Mouse (Mus musculus) telencephalon, adult 2 months (tissue): ENCODE results near the gene Farsa.
A peak's percentile ranks its signal among the peaks of the same experiment; 100 is the strongest.
"Not testable (repeated sequence)": the region's sequence is repeated elsewhere in the genome, so short reads cannot be mapped to it uniquely, and the experiment has no call there.

Experiments
- DNase-seq: peaks from one replicate; pipeline ENCODE4 v3.0.0-alpha.2; 2011; ENCODE audit warnings: low read depth, low spot score

Farsa gene

DNA sequence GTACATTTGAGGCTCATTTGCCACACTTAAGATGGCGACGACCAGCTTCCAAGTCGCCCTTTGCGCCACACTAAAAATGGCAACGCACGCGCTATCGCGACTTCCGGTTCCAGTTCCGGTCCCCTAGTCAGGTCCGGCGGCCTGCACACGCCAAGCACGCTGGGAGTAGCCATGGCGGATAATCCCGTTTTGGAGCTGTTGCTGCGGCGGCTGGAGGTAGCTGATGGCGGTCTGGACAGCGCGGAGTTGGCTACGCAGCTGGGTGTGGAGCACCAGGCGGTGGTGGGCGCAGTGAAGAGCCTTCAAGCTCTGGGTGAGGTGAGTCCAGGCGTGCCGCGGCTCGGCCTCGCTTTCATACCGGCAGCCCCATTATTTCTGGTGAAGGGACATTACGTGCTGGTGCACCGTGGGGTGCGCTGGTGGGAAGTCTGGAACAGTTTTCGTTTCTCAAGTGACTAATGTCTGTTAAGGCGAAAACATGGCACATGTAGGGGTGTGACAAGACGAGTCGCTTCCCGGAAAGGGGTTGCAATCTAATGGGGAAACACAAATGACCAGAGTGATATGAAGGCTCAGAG, at the start of gene Farsa:
Farsa (plus strand) TSS at position 126 of the 578 bp plus-strand sequence.
- DNase-seq: peak; percentile 96

DNA sequence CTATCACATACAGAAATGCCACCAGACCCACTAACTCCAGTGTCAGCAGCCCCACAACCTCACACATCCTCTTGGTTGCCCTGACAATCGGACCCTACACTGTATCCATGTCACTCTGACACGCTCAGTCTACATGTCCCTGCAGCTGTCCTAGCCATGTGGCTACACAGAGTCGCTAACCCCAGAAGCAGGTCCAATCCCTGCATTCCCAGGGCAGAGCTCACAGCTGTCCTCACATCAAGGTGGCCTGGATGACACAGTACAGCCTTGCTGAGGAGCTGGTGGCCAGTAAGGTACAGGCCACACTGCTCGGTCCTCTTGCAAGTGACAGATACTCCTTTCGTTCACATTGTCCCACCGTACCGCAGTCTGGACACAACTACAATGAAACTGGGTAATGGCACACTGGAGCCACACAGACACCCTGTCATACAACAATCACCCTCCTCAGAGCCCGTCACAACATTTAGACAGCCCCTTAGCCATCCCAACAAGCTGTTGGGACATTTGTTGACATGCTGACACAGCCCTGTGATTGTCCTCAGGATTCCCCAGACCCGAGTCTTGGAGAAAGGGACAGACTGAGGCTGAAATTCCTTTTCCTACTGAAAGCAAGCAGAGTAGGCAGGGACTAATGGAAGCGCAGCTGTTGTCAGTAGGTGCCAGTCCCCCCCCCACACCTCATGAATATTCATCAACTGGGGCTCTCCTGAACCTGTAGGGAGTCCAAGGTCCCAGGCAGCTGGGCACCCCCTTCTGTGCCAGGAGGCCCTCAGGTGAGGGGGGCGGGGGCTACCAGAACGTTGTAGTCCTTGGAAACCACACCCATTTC, 47.5 kb upstream of the Farsa start:
- no peak for DNase-seq

DNA sequence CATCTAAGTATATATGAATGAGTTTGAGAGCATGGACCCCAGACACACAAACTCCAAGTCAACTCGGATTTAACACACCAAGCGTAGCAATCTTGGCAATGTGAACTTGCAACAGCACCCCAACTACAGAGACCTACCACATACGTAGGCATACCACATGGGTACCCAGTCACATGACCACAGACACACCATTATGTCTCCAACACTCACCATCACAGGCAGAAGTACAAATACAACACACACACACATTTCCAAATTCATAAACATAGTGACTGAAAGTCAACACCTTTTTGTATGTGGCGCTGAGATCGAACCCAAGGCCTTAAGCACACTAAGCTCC, 46.9 kb upstream of the Farsa start:
- DNase-seq: no peak

- no peak for DNase-seq
These were observed 45.9 kb upstream of the Farsa start for GRCm38 (mm10) chr8:84810896-84811295.

- DNase-seq: no peak
These were observed 45.5 kb upstream of the Farsa start for GRCm38 (mm10) chr8:84811303-84811702.

DNA sequence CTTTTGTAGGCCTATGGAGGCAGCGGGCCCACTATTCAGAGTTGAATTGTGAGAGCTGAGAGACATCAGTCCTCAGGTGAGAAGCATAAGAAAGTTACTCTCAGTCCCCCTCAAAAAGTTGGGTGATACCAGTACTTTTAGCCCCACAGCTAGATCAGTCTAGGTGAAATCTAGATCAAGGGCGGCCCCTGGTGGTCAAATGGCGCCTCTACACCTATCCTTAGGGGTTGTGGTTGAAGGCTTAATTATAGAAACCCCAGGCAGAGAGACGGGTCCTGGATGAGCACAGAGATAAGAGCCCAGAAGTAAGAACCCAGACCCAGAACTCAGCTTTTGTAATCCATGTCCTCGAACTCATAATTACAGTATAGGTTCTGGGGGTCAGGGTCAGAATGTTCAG, 43.7 kb upstream of the Farsa start:
- DNase-seq: no peak

- DNase-seq: no peak
These were observed 43.0 kb upstream of the Farsa start for GRCm38 (mm10) chr8:84813830-84814229.

DNA sequence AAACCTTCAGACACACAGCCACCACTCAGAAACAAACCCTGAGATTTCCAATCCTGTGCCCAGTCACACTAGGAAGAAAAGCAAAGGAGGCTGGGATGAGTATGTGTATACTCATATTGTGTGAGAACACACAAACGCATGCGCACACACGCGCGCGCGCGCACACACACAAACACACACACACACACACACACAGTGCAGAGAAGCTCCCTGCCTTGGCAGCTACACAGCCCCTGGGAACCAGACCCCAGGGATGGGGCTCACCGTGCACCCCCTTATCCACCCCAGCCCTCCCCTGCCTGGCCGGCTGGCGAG, 42.6 kb upstream of the Farsa start:
- no peak for DNase-seq

DNA sequence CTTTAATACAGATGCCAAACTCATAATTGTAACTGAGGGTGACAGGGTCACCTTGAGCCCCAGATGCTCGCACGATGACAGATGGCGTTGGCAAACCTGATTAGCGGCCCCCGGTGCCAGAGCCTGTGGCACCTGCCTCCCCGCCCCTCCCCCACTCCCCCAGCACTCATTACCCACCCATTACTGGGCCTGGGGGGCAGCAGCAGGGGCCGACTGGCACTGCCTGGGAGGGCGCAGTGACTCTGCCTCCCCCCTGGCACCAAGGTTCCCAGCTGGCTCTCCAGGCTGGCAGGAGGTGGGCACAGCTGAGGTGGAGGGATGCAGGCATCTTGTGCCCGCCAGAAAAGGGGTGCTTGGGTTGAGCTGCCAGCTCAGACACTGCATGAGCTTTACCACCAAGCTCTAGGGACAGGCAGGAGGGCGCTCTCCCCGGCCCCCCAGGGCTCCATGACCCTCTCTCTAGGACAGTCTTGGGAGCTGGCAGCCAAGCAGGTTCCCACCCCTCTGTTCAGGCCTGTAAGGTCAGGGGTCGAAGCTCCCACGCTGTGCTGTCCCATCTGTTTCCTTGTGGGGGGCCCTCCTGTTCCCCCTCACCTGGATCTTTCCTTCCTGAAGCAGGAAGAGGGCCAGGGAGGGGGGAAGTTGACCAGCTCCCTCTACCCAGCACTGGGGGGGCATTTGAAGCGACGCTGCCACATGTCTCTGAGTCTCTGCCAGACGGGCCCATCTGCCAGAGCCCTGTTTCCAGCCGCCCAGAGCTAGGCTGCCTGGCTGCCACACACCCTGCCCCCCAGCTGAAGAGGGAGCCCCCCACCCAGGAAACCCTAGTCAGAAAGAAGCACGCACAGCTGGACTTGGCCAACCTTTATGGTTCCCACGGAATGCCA, 42.0 kb upstream of the Farsa start:
- no peak for DNase-seq

DNA sequence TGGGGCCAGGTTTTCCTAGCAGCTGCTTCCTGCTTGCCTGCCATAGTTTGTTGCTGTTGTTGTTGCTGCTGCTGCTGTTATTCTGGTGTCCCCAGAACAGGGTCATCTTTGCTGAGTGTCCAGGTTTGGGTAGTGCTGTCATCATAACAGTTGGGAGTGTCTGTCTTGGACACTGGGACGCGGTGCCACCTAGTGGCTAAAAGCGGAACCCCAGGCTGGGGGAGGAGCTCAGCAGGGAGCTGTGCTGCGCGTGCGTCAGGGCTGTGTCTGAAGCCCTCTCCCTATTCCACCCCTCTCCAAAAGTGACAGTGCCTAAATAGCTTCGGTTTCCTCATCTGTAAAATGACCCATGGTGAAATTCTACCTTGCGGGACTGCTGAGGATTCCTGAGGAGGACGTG, 41.2 kb upstream of the Farsa start:
- DNase-seq: no peak

- DNase-seq: no peak
These were observed 40.7 kb upstream of the Farsa start for GRCm38 (mm10) chr8:84816117-84816516.

- DNase-seq: no peak
These were observed 34.1 kb upstream of the Farsa start, which contains the start of gene Dand5 for GRCm38 (mm10) chr8:84822723-84823122. Gene Dand5, minus strand, starts transcription at chr8:84822823.

- no peak for DNase-seq
These were observed 33.1 kb upstream of the Farsa start for GRCm38 (mm10) chr8:84823653-84824052.

DNA sequence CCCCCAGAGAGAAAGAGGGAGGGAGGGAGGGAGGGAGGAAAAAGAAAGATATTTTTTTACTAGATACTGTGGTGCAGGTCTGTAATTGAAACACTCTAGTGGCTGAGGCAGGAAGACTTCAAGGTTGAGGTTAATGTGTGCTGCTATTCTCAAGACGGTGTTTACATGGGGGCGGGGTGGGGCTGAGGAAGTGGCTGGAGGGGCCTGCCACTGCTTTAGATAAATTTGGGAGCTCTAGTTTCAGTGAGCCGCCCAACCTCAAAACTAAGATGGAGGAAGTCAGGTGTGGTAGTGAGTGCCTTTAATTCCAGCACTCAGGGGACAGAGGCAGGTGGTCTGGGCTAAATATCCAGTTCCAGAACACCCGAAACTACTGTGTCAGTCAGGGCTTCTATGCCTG, 31.2 kb upstream of the Farsa start:
- DNase-seq: no peak

- DNase-seq: not testable (repeated sequence)
These were observed 30.3 kb upstream of the Farsa start for GRCm38 (mm10) chr8:84826518-84826917.

DNA sequence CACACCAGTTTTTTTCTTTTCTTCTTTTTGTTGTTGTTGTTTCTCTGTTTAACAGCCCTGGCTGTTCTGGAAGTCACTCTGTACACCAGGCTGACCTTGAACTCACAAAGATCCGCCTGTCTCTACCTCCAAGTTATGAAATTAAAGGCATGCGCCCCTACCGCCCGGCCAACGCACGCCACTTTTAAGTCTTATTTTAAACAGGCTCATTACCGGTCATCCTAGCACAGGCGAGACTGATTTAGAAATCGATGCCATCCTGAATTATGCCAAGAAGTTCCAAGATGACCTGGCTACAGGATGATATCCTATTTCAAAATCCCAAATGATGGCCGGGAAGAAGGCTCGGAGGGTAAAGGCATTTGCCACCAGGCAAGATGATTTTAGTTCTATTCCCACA, 25.3 kb upstream of the Farsa start, which contains the start of gene Gadd45gip1:
Gadd45gip1 (plus strand) TSS at position 33 of the 400 bp plus-strand sequence.
- DNase-seq: no peak

- no peak for DNase-seq
These were observed 24.6 kb upstream of the Farsa start for GRCm38 (mm10) chr8:84832034-84832717.

- DNase-seq: no peak
These were observed 23.7 kb upstream of the Farsa start for GRCm38 (mm10) chr8:84832759-84833742.

DNA sequence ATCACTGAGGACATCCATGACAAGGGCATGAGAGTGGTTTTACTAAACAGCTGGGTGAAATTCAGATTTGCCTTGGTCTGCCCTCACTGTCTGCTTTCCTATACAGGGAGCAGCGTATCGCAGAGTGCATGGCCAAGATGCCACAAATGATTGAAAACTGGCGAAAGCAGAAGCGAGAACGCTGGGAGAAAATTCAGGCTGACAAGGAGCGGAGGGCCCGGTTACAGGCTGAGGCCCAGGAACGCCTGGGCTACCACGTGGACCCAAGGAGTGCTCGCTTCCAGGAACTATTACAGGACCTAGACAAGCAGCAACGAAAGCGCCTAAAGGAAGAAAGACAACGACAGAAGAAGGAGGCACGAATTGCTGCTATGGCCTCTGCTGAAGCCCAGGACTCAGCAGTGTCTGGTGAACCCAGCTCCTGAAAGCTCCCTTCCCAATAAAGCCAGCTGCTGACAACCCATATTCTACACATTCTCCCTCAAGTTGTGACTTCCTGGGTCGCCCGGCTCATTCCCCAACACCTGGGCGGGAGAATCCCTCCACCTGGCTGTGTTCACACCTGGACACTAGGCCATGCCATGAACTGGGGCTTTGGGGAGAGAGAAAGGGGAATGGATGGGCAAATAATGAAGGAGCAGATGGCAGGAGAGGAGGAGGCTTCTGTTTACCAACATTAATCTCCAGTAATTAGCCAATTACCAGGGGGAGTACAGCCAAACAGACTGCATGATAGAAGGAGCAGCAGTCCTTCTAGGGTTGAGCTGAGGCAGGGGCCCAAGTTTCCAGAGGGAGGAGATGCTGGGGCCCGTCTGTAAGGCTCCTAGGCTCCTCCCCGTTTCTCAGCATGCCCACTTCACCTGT, 22.6 kb upstream of the Farsa start:
- no peak for DNase-seq
